Mouse (Mus musculus) kidney, adult 2 months (tissue): Measurements from ENCODE around the gene Casc4. TPM values are rescaled to one million over a fixed set of nuclear protein-coding genes. Genes with fewer than 3 reads are reported as not detected.
A peak's percentile ranks its signal among the peaks of the same experiment; 100 is the strongest.

Experiments
- DNase-seq: peaks from one replicate; pipeline ENCODE4 v3.0.0; 2021
- H3K27ac ChIP-seq: fragments of 200-500 bp; 2 replicates; pipeline ENCODE4 v1.5.1; 2012; ENCODE audit warnings: low read depth, low read length, control low read depth, inconsistent platforms; ENCODE audit not compliant: insufficient read depth
- H3K27me3 ChIP-seq: fragments of 200-500 bp; replicated peaks from 2 replicates; pipeline ENCODE4 v1.6.1; 2012; ENCODE audit warnings: mild to moderate bottlenecking, moderate library complexity, low read length, inconsistent platforms; ENCODE audit not compliant: control insufficient read depth, insufficient read depth
- H3K36me3 ChIP-seq: fragments of 200-500 bp; 2 replicates; pipeline ENCODE4 v1.6.1; 2012; ENCODE audit warnings: mild to moderate bottlenecking, moderate library complexity, low read length, inconsistent platforms; ENCODE audit not compliant: control insufficient read depth, insufficient read depth
- H3K4me1 ChIP-seq: fragments of 200-500 bp; 2 replicates; pipeline ENCODE4 v1.6.1; 2011; ENCODE audit warnings: low read length; ENCODE audit not compliant: control insufficient read depth, insufficient read depth
- H3K4me3 ChIP-seq: fragments of 200-500 bp; 2 replicates; pipeline ENCODE4 v1.5.1; 2011; ENCODE audit warnings: mild to moderate bottlenecking, low read depth, low read length, control low read depth; ENCODE audit not compliant: insufficient read depth
- CTCF ChIP-seq: fragments of 200-500 bp; conservative IDR thresholded peaks from 2 replicates; pipeline ENCODE4 v1.5.1; 2011; ENCODE audit warnings: low read depth, mild to moderate bottlenecking, control low read depth, low read length, moderate library complexity, mixed read lengths; ENCODE audit not compliant: insufficient read depth, insufficient read length
- POLR2A ChIP-seq: fragments of 200-500 bp; IDR thresholded peaks from one replicate; pipeline ENCODE4 v1.6.1; 2011; ENCODE audit warnings: low read depth, low read length, control low read depth
- WGBS: fragments of 180-500 bp; shearing (Covaris S2); methylation state at CpG from one replicate; pipeline ENCODE4 v1.1.7; 2018; 5-methylcytosine and 5-hydroxymethylcytosine counted together
- polyA plus RNA-seq: library from polyadenylated mRNA; depleted of rRNA; stranded (reverse); fragments of >200 nt; gene quantifications from 2 replicates; pipeline ENCODE4 v1.2.3, GENCODE M21; 2012; rRNA removed

Casc4 gene
- polyA plus RNA-seq: 9.6 and 12.9 TPM in 2 replicates

- no peak within 1 kb of the TSS for H3K27ac ChIP-seq
- H3K27me3 ChIP-seq: no peaks in the 10 kb centered on the region
- under 1% methylated on average over 43 of the region's 43 CpGs for whole genome bisulfite sequencing
- TF ChIP-seq POLR2A: no peak
- TF ChIP-seq CTCF: no peak
- H3K4me1 ChIP-seq: peaks cover 2% of the 10 kb centered on the region; the same call in 1 of the 2 replicates
- H3K36me3 ChIP-seq: no peaks in the 10 kb centered on the region
- DNase-seq: peak; percentile 88
- peak within 1 kb of the TSS; percentile 69 for H3K4me3 ChIP-seq
Observed at GRCm38 (mm10) chr2:121866632-121867050, at the start of gene Casc4. Gene Casc4, plus strand, starts transcription at chr2:121866970.

GRCm38 (mm10) chr2:121821787-121822186, 45.0 kb upstream of the Casc4 start:
- H3K27me3 ChIP-seq: no peaks in the 10 kb centered on the region
- WGBS: 92% methylated on average over 7 of the region's 7 CpGs
- TF ChIP-seq POLR2A: no peak
- no peak for TF ChIP-seq CTCF
- H3K4me1 ChIP-seq: no peaks in the 10 kb centered on the region
- no peak for DNase-seq
- no peak overlapping the region for H3K4me3 ChIP-seq
- no peak overlapping the region for H3K27ac ChIP-seq
- H3K36me3 ChIP-seq: no peaks in the 10 kb centered on the region

GRCm38 (mm10) chr2:121824653-121825052, 42.1 kb upstream of the Casc4 start:
- no peak for DNase-seq
- 58% methylated on average over 5 of the region's 5 CpGs for WGBS
- Histone ChIP-seq H3K4me1 (no peaks in the 10 kb centered on the region), H3K27ac (no peak overlapping the region), H3K27me3 (no peaks in the 10 kb centered on the region), H3K4me3 (no peak overlapping the region), H3K36me3 (no peaks in the 10 kb centered on the region)
- TF ChIP-seq POLR2A: no peak
- no peak for TF ChIP-seq CTCF

- no peak for TF ChIP-seq POLR2A
- no peak for TF ChIP-seq CTCF
- no peak for DNase-seq
- no peak overlapping the region for H3K27ac ChIP-seq
- H3K4me3 ChIP-seq: no peak overlapping the region
- H3K4me1 ChIP-seq: no peaks in the 10 kb centered on the region
- WGBS: 80% methylated on average over 2 of the region's 2 CpGs
- H3K27me3 ChIP-seq: no peaks in the 10 kb centered on the region
- H3K36me3 ChIP-seq: no peaks in the 10 kb centered on the region
Observed at GRCm38 (mm10) chr2:121826189-121826588, 40.6 kb upstream of the Casc4 start.

GRCm38 (mm10) chr2:121828411-121828810, 38.4 kb upstream of the Casc4 start:
- Histone ChIP-seq H3K4me3 (no peak overlapping the region), H3K36me3 (no peaks in the 10 kb centered on the region), H3K27me3 (no peaks in the 10 kb centered on the region), H3K4me1 (no peaks in the 10 kb centered on the region), H3K27ac (no peak overlapping the region)
- no peak for TF ChIP-seq POLR2A
- no peak for TF ChIP-seq CTCF
- no peak for DNase-seq
- 88% methylated on average over 3 of the region's 3 CpGs for WGBS

GRCm38 (mm10) chr2:121832484-121832894, 34.3 kb upstream of the Casc4 start:
- no peaks in the 10 kb centered on the region for H3K27me3 ChIP-seq
- H3K4me1 ChIP-seq: no peaks in the 10 kb centered on the region
- no peaks in the 10 kb centered on the region for H3K36me3 ChIP-seq
- WGBS: 10% methylated on average over 5 of the region's 5 CpGs
- TF ChIP-seq CTCF (peak; percentile 71), POLR2A (no peak)
- no peak overlapping the region for H3K27ac ChIP-seq
- H3K4me3 ChIP-seq: no peak overlapping the region
- DNase-seq: peak; percentile 53

- H3K27me3 ChIP-seq: no peaks in the 10 kb centered on the region
- no peaks in the 10 kb centered on the region for H3K36me3 ChIP-seq
- TF ChIP-seq POLR2A (no peak), CTCF (no peak)
- H3K27ac ChIP-seq: no peak overlapping the region
- WGBS: 29% methylated on average over 3 of the region's 3 CpGs
- H3K4me1 ChIP-seq: no peaks in the 10 kb centered on the region
- no peak for DNase-seq
- no peak overlapping the region for H3K4me3 ChIP-seq
Observed at GRCm38 (mm10) chr2:121834926-121835325, 31.8 kb upstream of the Casc4 start.

GRCm38 (mm10) chr2:121841453-121841852, 25.3 kb upstream of the Casc4 start:
- TF ChIP-seq CTCF (no peak), POLR2A (no peak)
- peak; percentile 7 for DNase-seq
- H3K4me3 ChIP-seq: no peak overlapping the region
- WGBS: 99% methylated on average over 3 of the region's 3 CpGs
- no peak overlapping the region for H3K27ac ChIP-seq
- no peaks in the 10 kb centered on the region for H3K4me1 ChIP-seq
- H3K27me3 ChIP-seq: no peaks in the 10 kb centered on the region; the same call in 1 of the 2 replicates
- no peaks in the 10 kb centered on the region for H3K36me3 ChIP-seq
